Mouse (Mus musculus) limb, embryonic 11.5 days (tissue): ENCODE measurements around the gene Slc13a5. TPM values are rescaled to one million over a fixed set of nuclear protein-coding genes. Genes with fewer than 3 reads are reported as not detected.

Experiments
- ATAC-seq: fragments of 200-750 bp; cut with Nextera tagmentation; 2 replicates; pipeline ENCODE4 v1.8.0; 2017; ENCODE audit warnings: low read depth; ENCODE audit not compliant: insufficient number of reproducible peaks, low FRiP score, low TSS enrichment
- DNase-seq: peaks from one replicate; pipeline ENCODE4 v3.0.0-alpha.2; 2015; ENCODE audit warnings: low spot score
- H3K27ac ChIP-seq: fragments of 300-500 bp; sonication (generic); replicated peaks from 2 replicates; pipeline ENCODE4 v1.5.1; 2014; ENCODE audit warnings: low read depth, mild to moderate bottlenecking, low read length
- H3K27me3 ChIP-seq: fragments of 300-500 bp; sonication (generic); 2 replicates; pipeline ENCODE4 v1.6.1; 2014; ENCODE audit warnings: mild to moderate bottlenecking, low read length, mixed read lengths; ENCODE audit not compliant: control insufficient read depth, insufficient read depth
- H3K36me3 ChIP-seq: fragments of 300-500 bp; sonication (generic); 2 replicates; pipeline ENCODE4 v1.6.1; 2014; ENCODE audit warnings: mild to moderate bottlenecking, low read length, moderate library complexity, mixed read lengths; ENCODE audit not compliant: control insufficient read depth, insufficient read depth
- H3K4me1 ChIP-seq: fragments of 300-500 bp; sonication (generic); 2 replicates; pipeline ENCODE4 v1.6.1; 2014; ENCODE audit warnings: low read length, mixed read lengths; ENCODE audit not compliant: control insufficient read depth, insufficient read depth
- H3K4me2 ChIP-seq: fragments of 300-500 bp; sonication (generic); 2 replicates; pipeline ENCODE4 v1.6.1; 2014; ENCODE audit warnings: low read depth, mild to moderate bottlenecking, moderate library complexity; ENCODE audit not compliant: severe bottlenecking
- H3K4me3 ChIP-seq: fragments of 300-500 bp; sonication (generic); 2 replicates; pipeline ENCODE4 v1.5.1; 2014; ENCODE audit warnings: low read depth, low read length
- H3K9ac ChIP-seq: fragments of 300-500 bp; sonication (generic); 2 replicates; pipeline ENCODE4 v1.6.1; 2014; ENCODE audit warnings: mild to moderate bottlenecking, low read length
- H3K9me3 ChIP-seq: fragments of 300-500 bp; sonication (generic); 2 replicates; pipeline ENCODE4 v1.6.1; 2016; ENCODE audit warnings: low read length; ENCODE audit not compliant: control insufficient read depth
- WGBS: fragments of 180-500 bp; shearing (Covaris S2); extraction: QIAGEN DNeasy Blood & Tissue Kit; methylation state at CpG from one replicate; pipeline ENCODE4 v1.1.7; 2014; 5-methylcytosine and 5-hydroxymethylcytosine counted together
- polyA plus RNA-seq: library from polyadenylated mRNA; unstranded; fragments of >200 nt; fragmentation: Nextera tagmentation; extraction: Ambion mirVana; gene quantifications from 2 replicates; pipeline ENCODE4 v1.2.1, GENCODE M21; 2014

Slc13a5 gene
- polyA plus RNA-seq, 1 experiment from 2014 or later = not detected

- no peak for DNase-seq
- no peak overlapping the region for H3K4me2 ChIP-seq
- H3K27ac ChIP-seq = no peak overlapping the region
- 90% methylated on average over 2 of the region's 2 CpGs for WGBS
- H3K9me3 ChIP-seq = no peaks in the 10 kb centered on the region
- no peak for ATAC-seq
- no peak overlapping the region for H3K9ac ChIP-seq
- H3K4me3 ChIP-seq = no peak overlapping the region
- H3K36me3 ChIP-seq = no peaks in the 10 kb centered on the region
- H3K4me1 ChIP-seq = no peaks in the 10 kb centered on the region
- no peaks in the 10 kb centered on the region for H3K27me3 ChIP-seq
Observed at GRCm38 (mm10) chr11:72293116-72293515, 26.1 kb upstream of the Slc13a5 start.

DNA sequence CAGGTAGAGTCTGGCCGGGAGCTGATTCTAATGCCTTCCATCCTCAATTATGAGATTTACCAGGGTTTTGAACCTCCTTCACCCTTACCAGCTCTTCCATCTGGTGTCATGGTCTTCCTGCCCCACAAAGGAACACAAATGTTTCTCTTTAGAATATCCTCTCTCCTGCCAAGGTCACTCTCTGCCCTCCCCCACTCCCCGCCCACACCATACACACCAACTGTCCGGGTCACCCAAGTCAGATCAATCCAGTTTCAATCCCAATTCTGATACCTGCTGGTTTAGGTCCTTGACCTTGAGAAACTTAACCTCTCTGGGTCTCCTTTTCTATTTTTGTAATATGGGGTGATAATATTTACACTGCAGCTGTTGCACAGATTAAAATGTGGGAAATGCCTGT is 20.5 kb upstream of the Slc13a5 start:
- WGBS = 96% methylated on average over 3 of the region's 3 CpGs

DNA sequence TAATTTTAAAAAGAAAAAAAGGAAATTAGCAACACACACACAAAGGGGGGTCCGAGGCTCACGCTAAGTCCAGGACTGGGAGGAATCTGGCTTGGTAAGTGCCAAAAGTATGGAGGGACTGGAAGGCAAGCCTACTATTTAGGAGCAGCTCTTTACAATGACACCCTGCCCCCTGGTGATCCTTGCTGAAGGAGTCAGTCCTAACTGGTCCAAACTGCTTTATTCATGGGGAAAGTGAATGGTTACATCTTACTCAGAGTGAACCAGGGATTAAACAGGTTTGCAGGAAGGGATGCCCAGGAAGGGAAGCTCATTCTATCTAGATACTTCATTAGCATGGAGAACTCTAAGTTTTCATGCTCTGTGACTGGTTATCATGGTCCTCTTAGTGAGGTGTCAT is 20.1 kb upstream of the Slc13a5 start:
- Histone ChIP-seq H3K4me1 (no peaks in the 10 kb centered on the region), H3K36me3 (no peaks in the 10 kb centered on the region), H3K9ac (no peak overlapping the region), H3K4me2 (no peak overlapping the region), H3K9me3 (no peaks in the 10 kb centered on the region), H3K27me3 (no peaks in the 10 kb centered on the region), H3K4me3 (no peak overlapping the region), H3K27ac (no peak overlapping the region)
- 100% methylated on average over 2 of the region's 2 CpGs for WGBS
- ATAC-seq (no peak), DNase-seq (no peak)

More for the DNA sequence above, 20.5 kb upstream of the Slc13a5 start:
- no peaks in the 10 kb centered on the region for H3K4me1 ChIP-seq
- no peak for ATAC-seq
- DNase-seq = no peak
- no peak overlapping the region for H3K9ac ChIP-seq
- H3K4me2 ChIP-seq = no peak overlapping the region
- H3K4me3 ChIP-seq = no peak overlapping the region
- no peak overlapping the region for H3K27ac ChIP-seq
- H3K27me3 ChIP-seq = no peaks in the 10 kb centered on the region
- no peaks in the 10 kb centered on the region for H3K36me3 ChIP-seq
- H3K9me3 ChIP-seq = no peaks in the 10 kb centered on the region

GRCm38 (mm10) chr11:72286651-72287050 is 19.6 kb upstream of the Slc13a5 start:
- Histone ChIP-seq H3K27ac (no peak overlapping the region), H3K36me3 (no peaks in the 10 kb centered on the region), H3K4me2 (no peak overlapping the region), H3K4me3 (no peak overlapping the region), H3K4me1 (no peaks in the 10 kb centered on the region), H3K27me3 (no peaks in the 10 kb centered on the region), H3K9me3 (no peaks in the 10 kb centered on the region), H3K9ac (no peak overlapping the region)
- no peak for ATAC-seq
- DNase-seq = no peak
- WGBS = 82% methylated on average over 3 of the region's 3 CpGs

DNA sequence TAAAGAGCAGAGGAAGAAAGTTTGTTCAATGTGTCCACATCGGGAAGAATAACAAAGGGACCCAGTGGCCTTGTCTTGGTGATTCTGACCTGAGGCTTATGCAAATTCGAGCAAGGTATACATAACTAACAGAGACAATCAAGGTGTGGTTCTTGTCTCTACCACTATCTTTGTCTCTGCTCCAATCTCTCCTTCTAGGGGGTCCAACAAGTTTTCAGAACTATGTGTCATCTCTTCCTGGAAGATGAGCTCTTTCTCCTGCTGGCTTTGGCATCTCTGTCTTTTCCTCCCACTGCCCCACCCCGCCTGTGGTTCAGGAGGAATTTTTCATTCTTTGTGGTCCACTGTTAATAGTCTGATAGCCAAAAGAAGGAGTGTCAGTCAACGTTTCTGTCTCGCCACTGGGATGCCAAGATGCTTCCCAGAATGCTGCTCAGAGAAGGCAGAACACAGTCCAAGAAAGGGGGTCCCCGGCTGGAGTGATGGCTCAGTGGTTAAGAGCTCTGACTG is 19.0 kb upstream of the Slc13a5 start:
- no peak overlapping the region for H3K27ac ChIP-seq
- H3K4me2 ChIP-seq = no peak overlapping the region
- no peaks in the 10 kb centered on the region for H3K9me3 ChIP-seq
- H3K4me3 ChIP-seq = no peak overlapping the region
- H3K27me3 ChIP-seq = no peaks in the 10 kb centered on the region
- H3K4me1 ChIP-seq = no peaks in the 10 kb centered on the region
- 78% methylated on average over 6 of the region's 6 CpGs for WGBS
- no peak for DNase-seq
- H3K9ac ChIP-seq = no peak overlapping the region
- no peak for ATAC-seq
- no peaks in the 10 kb centered on the region for H3K36me3 ChIP-seq

GRCm38 (mm10) chr11:72284532-72285182 is 17.6 kb upstream of the Slc13a5 start:
- ATAC-seq = no peak
- Histone ChIP-seq H3K4me1 (no peaks in the 10 kb centered on the region), H3K27ac (no peak overlapping the region), H3K36me3 (no peaks in the 10 kb centered on the region), H3K9me3 (no peaks in the 10 kb centered on the region), H3K9ac (no peak overlapping the region), H3K27me3 (no peaks in the 10 kb centered on the region), H3K4me3 (no peak overlapping the region), H3K4me2 (no peak overlapping the region)
- WGBS = 81% methylated on average over 14 of the region's 14 CpGs
- no peak for DNase-seq

DNA sequence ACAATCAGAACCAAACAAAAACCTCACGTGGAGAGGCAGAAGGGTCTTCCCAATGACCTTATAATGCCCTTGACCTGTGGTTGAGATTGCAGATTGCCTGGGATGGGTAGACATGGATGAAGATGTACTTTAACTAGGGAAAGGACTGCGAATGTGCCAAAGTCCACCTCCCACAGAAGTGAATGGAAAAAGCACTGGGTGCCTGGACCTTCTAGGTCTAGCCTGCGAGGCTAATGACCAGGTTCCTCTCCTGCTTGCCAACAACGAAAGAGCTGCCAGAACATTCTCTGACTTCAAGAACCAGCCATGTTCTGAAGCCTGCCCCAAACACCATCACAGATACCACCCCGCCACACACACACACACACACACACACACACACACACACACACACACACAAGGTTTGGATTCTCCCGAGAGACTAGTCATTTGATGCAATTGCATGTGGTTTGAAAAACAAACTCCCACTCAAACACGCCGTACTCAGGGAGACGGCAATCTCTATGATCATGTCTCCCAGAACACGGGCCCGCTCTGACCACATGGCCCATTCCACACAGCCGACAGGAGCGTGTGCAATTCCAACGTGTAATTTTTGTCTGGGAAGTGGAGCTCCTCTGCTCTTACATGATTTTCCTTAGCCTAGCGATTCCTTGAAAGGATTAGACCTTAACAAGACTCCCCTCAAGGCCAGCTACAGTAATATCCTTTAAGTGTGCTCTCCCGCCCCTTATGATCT is 16.6 kb upstream of the Slc13a5 start:
- no peaks in the 10 kb centered on the region for H3K9me3 ChIP-seq
- no peaks in the 10 kb centered on the region for H3K27me3 ChIP-seq
- H3K4me3 ChIP-seq = no peak overlapping the region
- no peak overlapping the region for H3K27ac ChIP-seq
- no peaks in the 10 kb centered on the region for H3K4me1 ChIP-seq
- H3K9ac ChIP-seq = no peak overlapping the region
- WGBS = 91% methylated on average over 16 of the region's 16 CpGs
- H3K4me2 ChIP-seq = no peak overlapping the region
- no peaks in the 10 kb centered on the region for H3K36me3 ChIP-seq
- ATAC-seq (no peak), DNase-seq (no peak)

GRCm38 (mm10) chr11:72281852-72282400 is 14.9 kb upstream of the Slc13a5 start:
- WGBS = 75% methylated on average over 5 of the region's 5 CpGs
- Histone ChIP-seq H3K4me1 (no peaks in the 10 kb centered on the region), H3K9ac (no peak overlapping the region), H3K9me3 (no peaks in the 10 kb centered on the region), H3K36me3 (no peaks in the 10 kb centered on the region), H3K27ac (no peak overlapping the region), H3K4me2 (no peak overlapping the region), H3K4me3 (no peak overlapping the region), H3K27me3 (no peaks in the 10 kb centered on the region)
- DNase-seq = no peak
- ATAC-seq = no peak
